Mouse (Mus musculus): ENCODE results near the gene Sipa1l3.

DNA sequence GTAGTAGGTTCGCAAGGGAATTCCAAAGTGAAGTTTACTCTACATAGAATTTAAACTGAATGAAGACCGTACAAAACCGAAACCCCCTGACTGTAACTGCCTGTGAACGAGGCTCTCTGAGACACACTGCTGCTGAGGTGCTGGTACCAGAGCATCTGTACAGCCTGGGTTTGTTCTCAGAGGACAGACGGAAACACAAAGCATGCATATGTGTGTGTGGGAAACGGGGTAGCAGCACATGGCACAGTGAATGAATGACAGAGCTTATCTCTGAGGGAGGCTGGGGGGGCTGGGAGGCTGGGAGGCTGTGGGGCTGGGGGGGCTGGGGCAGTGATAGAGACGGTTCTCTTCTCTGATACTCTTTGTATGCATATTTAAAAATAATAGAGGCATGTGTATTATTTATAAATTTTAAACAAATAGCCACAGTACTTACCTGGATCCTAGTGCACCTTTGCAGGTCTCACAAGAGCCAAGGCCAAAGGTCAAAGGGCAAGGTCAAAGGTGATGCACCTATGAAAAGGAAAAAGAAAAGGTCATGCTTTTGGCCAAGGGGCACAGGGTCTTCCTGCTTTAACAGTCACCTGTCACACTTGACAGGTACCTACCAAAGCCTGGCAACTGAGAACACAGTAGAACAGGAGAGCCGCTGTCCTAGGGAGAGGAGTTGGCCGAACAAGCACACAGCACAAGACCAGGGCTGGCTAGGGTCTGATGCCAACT is 84.0 kb downstream of the Sipa1l3 start:
- TF ChIP-seq CTCF (conservative IDR thresholded peaks at IDR 0.05; ENCODE audit: insufficient read depth, insufficient read length, low read depth, low read length) (no peak), POLR2A (IDR thresholded peaks at IDR 0.05; ENCODE audit: low read depth, low read length) (no peak)

Measured in kidney, adult 2 months (tissue).